In genomic region chr6:120504051-120504450, GRCm38 (mm10) we compare ENCODE assay signal across 24 mouse cellular contexts. TPM values are rescaled to one million over a fixed set of nuclear protein-coding genes. Genes with fewer than 3 reads are reported as not detected.
DNase-seq lines count a peak whose midpoint lies in the region; ATAC-seq and TF ChIP-seq lines count a peak whose summit lies in the region.
"Had no signal": no experiment of that assay in that cellular context is flagged by ENCODE, and none has a peak within 500 bp of the region (broad histone marks: within the 10 kb centered on the region; RNA-seq: fewer than 3 reads in every experiment).

No protein-coding gene starts in this region.

- WGBS in heart, embryonic 11.5 days (ENCODE audit: insufficient replicate concordance): 73% methylated on average over 3 of the region's 3 CpGs

- no peaks in the 10 kb centered on the region; the same call in none of the 2 replicates for H3K4me1 ChIP-seq in heart, embryonic 11.5 days (ENCODE audit: control insufficient read depth, insufficient read depth, low read length)
- H3K4me1 ChIP-seq: embryonic facial prominence, embryonic 13.5 days; forebrain, embryonic 10.5 days; hindbrain, embryonic 15.5 days had no signal

- H3K4me3 ChIP-seq in left cerebral cortex, adult 2 months: no peak overlapping the region
- H3K4me3 ChIP-seq in heart, embryonic 11.5 days (ENCODE audit: low read depth, low read length): no peak overlapping the region
- H3K4me3 ChIP-seq: embryonic facial prominence, embryonic 13.5 days; forebrain, embryonic 10.5 days; gastrocnemius, adult 2 months; heart, embryonic 13.5 days; hindbrain, embryonic 15.5 days had no signal

- H3K36me3 ChIP-seq in heart, embryonic 11.5 days (ENCODE audit: control insufficient read depth, insufficient read depth, low read length): 0 out of 2 replicates have a peak, but pooled peaks cover 4% of the 10 kb centered on the region

- H3K9ac ChIP-seq in heart, embryonic 11.5 days (ENCODE audit: low read depth, low read length): no peak overlapping the region
- H3K9ac ChIP-seq: embryonic facial prominence, embryonic 13.5 days; heart, embryonic 13.5 days; hindbrain, embryonic 15.5 days had no signal

- peak; percentile 57 for DNase-seq in left cerebral cortex, adult 11 months (ENCODE audit: low spot score)
- no peak for DNase-seq in left cerebral cortex, postnatal 4 days
- peak; percentile 92 for DNase-seq in brain, adult 2 months (ENCODE audit: low read depth, low spot score)
- peak; percentile 59 to 60 for DNase-seq in left cerebral cortex, adult 2 months (ENCODE audit: extremely low spot score in 1 of 2, low spot score in 2 of 2)
- peak; percentile 65 to 78 for DNase-seq in right cerebral cortex, postnatal 10 days (ENCODE audit: low spot score in 2 of 2)
- no peak for DNase-seq in adipocyte (ENCODE audit: low spot score)
- DNase-seq: adrenal gland, postnatal 14 days; cerebellum, adult 18-20 months; cerebellum, adult 9-11 months; cerebellum, postnatal 36 days; gastrocnemius, adult 2 months; gastrocnemius, postnatal 25 days; heart, postnatal 36 days had no signal

- H3K27me3 ChIP-seq in heart, embryonic 11.5 days (ENCODE audit: control insufficient read depth, insufficient read depth, low read length): no peaks in the 10 kb centered on the region
- H3K27me3 ChIP-seq: embryonic facial prominence, embryonic 13.5 days; hindbrain, embryonic 15.5 days had no signal

- no peaks in the 10 kb centered on the region for H3K9me3 ChIP-seq in heart, embryonic 11.5 days (replicated peaks; ENCODE audit: control insufficient read depth, low read length)

- no peak for ATAC-seq in erythroblast, adult 5-6 weeks (replicated peaks; ENCODE audit: low FRiP score, poor library complexity, severe bottlenecking)
- ATAC-seq in heart, embryonic 11.5 days (replicated peaks; ENCODE audit: insufficient number of reproducible peaks, low FRiP score, low TSS enrichment): no peak
- ATAC-seq: forebrain, embryonic 14.5 days had no signal

- no peak overlapping the region for H3K4me2 ChIP-seq in heart, embryonic 11.5 days
- H3K4me2 ChIP-seq: embryonic facial prominence, embryonic 13.5 days; heart, embryonic 13.5 days; hindbrain, embryonic 15.5 days had no signal

- TF ChIP-seq CTCF in left cerebral cortex, adult 2 months (IDR thresholded peaks at IDR 0.05): no peak

- H3K27ac ChIP-seq in left cerebral cortex, adult 2 months: peak overlapping the region; percentile 55; the same call in 1 of the 2 replicates
- H3K27ac ChIP-seq in heart, embryonic 11.5 days (ENCODE audit: low read depth, low read length): no peak overlapping the region
- H3K27ac ChIP-seq: embryonic facial prominence, embryonic 13.5 days; forebrain, embryonic 10.5 days; gastrocnemius, adult 2 months; heart, embryonic 13.5 days; hindbrain, embryonic 15.5 days had no signal

- intact Hi-C loops in left cerebral cortex, postnatal 4 days (cut with DNase I): no loop called here
- intact Hi-C loops in left cerebral cortex, adult 2 months (cut with DNase I): loop anchor here (1.0 kb wide), 2 partner anchors 11 to 24 kb away; partner anchors contain the start of gene Tmem121b

RNA-seq across cellular contexts. Expression of gene Tmem121b, which starts 10.4 kb away (rescaled TPM):
- total RNA-seq in left cerebral cortex, postnatal 4 days (2021): 10 to 100 TPM; 28.9 to 29.6 TPM
- 10 to 100 TPM; 56.1 to 57.4 TPM for total RNA-seq in left cerebral cortex, adult 2 months (2021)
- not detected in 2 replicates for total RNA-seq in erythroblast, adult 5-6 weeks (2015; ENCODE audit: low replicate concordance)
- not detected in 2 replicates for total RNA-seq in erythroblast, adult 5-6 weeks (2017; ENCODE audit: low replicate concordance)
- polyA plus RNA-seq in heart, embryonic 11.5 days (2014; fragmentation: Nextera tagmentation; extraction: Ambion mirVana): 0.04 and 0.09 TPM in 2 replicates
- total RNA-seq: gastrocnemius, adult 2 months; gastrocnemius, postnatal 25 days; granulocyte monocyte progenitor cell, adult 5-6 weeks; heart, adult 8-10 months; heart, postnatal 36 days; MEL had no signal
- polyA plus RNA-seq: heart, postnatal 0 days had no signal

RNA-seq across cellular contexts. Expression of gene Hdhd5, which starts 27.1 kb away (rescaled TPM):
- 10 to 100 TPM; 27.1 to 31.6 TPM for total RNA-seq in left cerebral cortex, postnatal 4 days (2021)
- total RNA-seq in left cerebral cortex, adult 2 months (2021): 10 to 100 TPM; 35.2 to 41.0 TPM
- 1.3 TPM in 1 of 2 replicates, not detected in the other for total RNA-seq in erythroblast, adult 5-6 weeks (2015; ENCODE audit: low replicate concordance)
- 0.26 and 2.5 TPM in 2 replicates for total RNA-seq in erythroblast, adult 5-6 weeks (2017; ENCODE audit: low replicate concordance)
- polyA plus RNA-seq in heart, embryonic 11.5 days (2014; fragmentation: Nextera tagmentation; extraction: Ambion mirVana): 13.2 and 17.5 TPM in 2 replicates

RNA-seq across cellular contexts. Expression of gene Il17ra, which starts 41.0 kb away (rescaled TPM):
- 1 to 10 TPM; 3.3 to 4.1 TPM for total RNA-seq in left cerebral cortex, postnatal 4 days (2021)
- total RNA-seq in left cerebral cortex, adult 2 months (2021): 10 to 100 TPM; 14.8 to 19.7 TPM
- total RNA-seq in erythroblast, adult 5-6 weeks (2015; ENCODE audit: low replicate concordance): 9.4 and 13.8 TPM in 2 replicates
- total RNA-seq in erythroblast, adult 5-6 weeks (2017; ENCODE audit: low replicate concordance): 7.8 and 13.9 TPM in 2 replicates
- 1.9 and 4.2 TPM in 2 replicates for polyA plus RNA-seq in heart, embryonic 11.5 days (2014; fragmentation: Nextera tagmentation; extraction: Ambion mirVana)

Comparison
In these comparisons a context has a peak if more than half of its experiments do, and no peak if none do; other contexts are left out.
1. DNase-seq: peak in left cerebral cortex, adult 11 months (single experiment), brain, adult 2 months (single experiment), left cerebral cortex, adult 2 months (2 of 2) and right cerebral cortex, postnatal 10 days (2 of 2); none in left cerebral cortex, postnatal 4 days (single experiment) and adipocyte (single experiment).
2. RNA of gene Tmem121b, which starts 10.4 kb away (total RNA-seq): 56.1 to 57.4 TPM in left cerebral cortex, adult 2 months and 28.9 to 29.6 TPM in left cerebral cortex, postnatal 4 days; not detected in erythroblast, adult 5-6 weeks; every median in the first group is over 10 times any median in the second.
3. RNA of gene Hdhd5, which starts 27.1 kb away (total RNA-seq): 35.2 to 41.0 TPM in left cerebral cortex, adult 2 months and 27.1 to 31.6 TPM in left cerebral cortex, postnatal 4 days; 0.26 to 2.5 TPM in erythroblast, adult 5-6 weeks; every median in the first group is over 4 times any median in the second.